Mouse (Mus musculus): ENCODE measurements around the gene Sp6. TPM values are rescaled to one million over a fixed set of nuclear protein-coding genes. Genes with fewer than 3 reads are reported as not detected.

Gene Sp6
- 1 to 10 TPM; 1.4 TPM for total RNA-seq (2021)
- long read RNA-seq, partial matches to known transcripts = 0 of 1 reads
- long read RNA-seq, other reads (novel, unspliced or antisense) = 1 of 1 reads

GRCm38 (mm10) chr11:97013121-97013670, at the start of gene Sp6:
Sp6 (plus strand) TSS chr11:97013394.
- DNase-seq (ENCODE audit: low spot score in 2 of 2) = no peak

GRCm38 (mm10) chr11:96963580-96963979, 49.6 kb upstream of the Sp6 start:
- DNase-seq (ENCODE audit: low spot score in 2 of 2) = peak; percentile 92 to 93

- no peak for DNase-seq (ENCODE audit: low spot score in 2 of 2)
Measured at GRCm38 (mm10) chr11:96966172-96966571, 47.0 kb upstream of the Sp6 start.

GRCm38 (mm10) chr11:96966914-96967543, 46.2 kb upstream of the Sp6 start:
- DNase-seq (ENCODE audit: low spot score in 2 of 2) = no peak

- no peak for DNase-seq (ENCODE audit: low spot score in 2 of 2)
Measured at GRCm38 (mm10) chr11:96967544-96968269, 45.5 kb upstream of the Sp6 start.

GRCm38 (mm10) chr11:96968476-96968875, 44.7 kb upstream of the Sp6 start:
- DNase-seq (ENCODE audit: low spot score in 2 of 2) = no peak

- no peak for DNase-seq (ENCODE audit: low spot score in 2 of 2)
Measured at GRCm38 (mm10) chr11:96969280-96969722, 43.9 kb upstream of the Sp6 start.

GRCm38 (mm10) chr11:96969746-96970145, 43.4 kb upstream of the Sp6 start:
- DNase-seq (ENCODE audit: low spot score in 2 of 2) = no peak

GRCm38 (mm10) chr11:96970341-96970740, 42.9 kb upstream of the Sp6 start:
- DNase-seq (ENCODE audit: low spot score in 2 of 2) = no peak

GRCm38 (mm10) chr11:96972906-96973305, 40.3 kb upstream of the Sp6 start:
- DNase-seq (ENCODE audit: low spot score in 2 of 2) = no peak

GRCm38 (mm10) chr11:96973426-96973964, 39.7 kb upstream of the Sp6 start:
- DNase-seq (ENCODE audit: low spot score in 2 of 2) = peak; percentile 40 to 42

GRCm38 (mm10) chr11:96974813-96975212, 38.4 kb upstream of the Sp6 start:
- no peak for DNase-seq (ENCODE audit: low spot score in 2 of 2)

- DNase-seq (ENCODE audit: low spot score in 2 of 2) = no peak
Measured at GRCm38 (mm10) chr11:96975511-96976378, 37.4 kb upstream of the Sp6 start.

- no peak for DNase-seq (ENCODE audit: low spot score in 2 of 2)
Measured at GRCm38 (mm10) chr11:96976379-96976687, 36.9 kb upstream of the Sp6 start.

- DNase-seq (ENCODE audit: low spot score in 2 of 2) = peak; percentile 86 to 90
Measured at GRCm38 (mm10) chr11:96976911-96977591, 36.1 kb upstream of the Sp6 start.

GRCm38 (mm10) chr11:96977606-96978400, 35.4 kb upstream of the Sp6 start:
- peak; percentile 98 to 99 for DNase-seq (ENCODE audit: low spot score in 2 of 2)

GRCm38 (mm10) chr11:96978401-96979246, 34.6 kb upstream of the Sp6 start:
- no peak for DNase-seq (ENCODE audit: low spot score in 2 of 2)

GRCm38 (mm10) chr11:96979329-96979728, 33.9 kb upstream of the Sp6 start:
- no peak for DNase-seq (ENCODE audit: low spot score in 2 of 2)

GRCm38 (mm10) chr11:96980021-96980420, 33.2 kb upstream of the Sp6 start:
- no peak for DNase-seq (ENCODE audit: low spot score in 2 of 2)

Measured in layer of hippocampus, postnatal 10 days (tissue).